Mouse (Mus musculus): ENCODE data around the gene Slc6a12.

The Slc6a12 gene

DNA sequence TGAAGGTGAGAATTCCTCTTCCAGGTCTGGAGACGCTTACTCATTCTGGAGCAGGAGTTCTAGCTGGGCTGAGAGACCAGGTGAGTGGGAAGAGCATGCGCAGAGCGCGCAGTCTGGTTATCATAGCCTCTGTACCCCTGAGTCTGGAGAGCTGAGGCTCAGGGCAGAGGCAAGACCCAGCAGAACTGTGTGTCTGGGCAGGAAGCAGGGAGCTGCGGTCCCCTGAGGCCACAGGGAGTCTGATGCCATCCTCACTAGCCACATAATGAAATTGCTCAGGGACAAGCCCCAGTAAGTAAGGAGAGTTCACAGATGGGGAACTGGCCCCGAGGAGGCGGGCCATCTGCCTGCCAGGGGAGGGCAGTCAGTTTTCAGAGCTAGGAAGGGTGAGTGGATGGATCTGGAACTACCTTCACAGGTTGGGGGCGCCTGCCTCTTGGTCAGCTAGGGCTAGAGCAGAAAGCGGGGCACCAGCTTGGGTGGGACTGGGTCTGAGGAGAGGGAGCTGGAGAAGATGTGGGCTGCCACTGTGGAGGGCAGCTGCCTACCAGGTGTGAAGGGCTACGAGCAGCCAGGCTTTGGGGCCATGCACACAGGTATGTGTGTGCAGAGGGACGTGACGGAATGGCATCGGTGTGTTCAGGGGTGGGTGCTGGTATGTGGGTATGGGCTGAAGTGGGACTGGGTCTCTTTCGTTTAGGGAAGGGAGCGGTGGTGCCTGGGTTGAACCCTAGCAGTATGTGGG is at the start of gene Slc6a12:
TSS of gene Slc6a12 (plus strand) at position 51 of the 745 bp plus-strand sequence.
- DNase-seq, result no peak

DNA sequence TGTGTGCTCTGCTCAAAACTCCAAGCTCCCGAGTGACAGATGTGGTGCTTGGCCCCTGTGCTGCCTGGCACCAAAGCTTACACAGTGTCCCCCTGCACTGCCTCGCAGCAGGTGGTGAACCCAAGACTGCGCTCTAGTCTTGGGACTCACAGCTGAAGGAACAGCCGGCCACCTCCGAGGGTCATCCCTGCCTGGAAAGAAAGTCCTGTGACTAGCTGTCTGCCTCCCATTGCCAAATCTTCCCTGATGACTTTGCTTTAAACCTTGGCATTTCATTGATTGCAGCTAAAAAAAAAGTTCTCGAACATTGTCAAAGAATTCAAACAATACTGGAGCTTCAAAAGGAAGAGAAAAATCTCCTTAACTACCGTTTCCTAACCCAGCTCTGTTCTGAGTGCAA is 43.6 kb upstream of the Slc6a12 start:
- no peak for DNase-seq

DNA sequence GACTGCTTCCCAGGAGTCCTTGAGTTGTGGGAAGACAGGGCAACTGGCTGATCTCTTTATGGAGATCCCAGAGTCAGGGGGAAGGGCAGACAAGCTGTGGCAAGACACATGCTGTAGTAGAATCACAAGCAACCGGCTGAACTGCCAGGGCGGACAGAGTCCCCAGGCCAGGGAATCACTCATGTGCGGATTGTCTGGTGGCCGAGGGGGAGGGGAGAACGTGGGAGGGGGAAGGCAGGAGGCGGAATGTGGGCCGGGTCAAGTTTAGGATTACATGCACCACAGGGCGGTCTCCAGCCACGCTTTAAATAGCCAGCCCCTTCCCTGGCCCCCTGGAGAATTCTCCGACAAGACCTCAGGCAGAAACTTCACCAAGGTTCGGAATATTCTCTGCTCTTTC is 42.9 kb upstream of the Slc6a12 start, which contains the start of gene Slc6a13:
TSS of gene Slc6a13 (plus strand) at position 274 of the 400 bp plus-strand sequence.
- DNase-seq, result peak; percentile 70 to 75

GRCm38 (mm10) chr6:121300504-121300903 is 42.4 kb upstream of the Slc6a12 start:
- DNase-seq, result peak; percentile 84 to 90

DNA sequence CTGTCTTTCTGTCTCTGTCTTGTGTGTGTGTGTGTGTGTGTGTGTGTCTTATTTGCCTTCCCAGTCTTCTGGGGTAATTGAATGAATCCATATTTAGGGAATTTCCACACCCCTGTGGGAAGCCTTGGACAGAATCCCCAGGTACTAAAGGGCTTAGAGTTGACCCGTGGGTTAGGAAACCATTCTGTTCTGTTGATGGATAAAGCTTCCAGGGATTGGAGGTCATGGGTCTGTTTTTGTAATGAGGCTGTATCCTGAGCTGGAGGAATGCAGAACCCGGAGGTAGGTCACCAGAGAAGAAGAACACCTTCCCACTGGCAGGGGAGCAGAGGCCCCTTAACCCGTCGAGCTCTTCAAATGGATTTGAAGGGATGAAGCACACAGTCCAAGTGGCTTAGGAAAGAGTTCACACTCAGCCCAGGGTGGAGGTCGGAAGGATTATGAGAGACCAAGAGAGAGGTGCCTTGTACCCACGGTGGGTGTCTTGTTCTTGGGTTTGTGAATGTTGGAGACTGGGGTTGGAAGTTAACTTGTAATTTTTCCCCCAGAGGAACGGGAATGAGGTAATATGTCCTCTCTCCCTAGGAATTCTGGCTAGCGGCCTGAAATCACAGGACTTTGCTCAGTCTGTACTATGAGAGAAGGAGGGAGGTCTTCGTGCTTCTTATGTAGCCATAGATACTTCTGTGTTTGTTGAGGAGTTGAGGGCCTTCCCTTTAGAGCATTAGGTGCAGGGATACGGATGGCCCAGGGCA is 39.2 kb upstream of the Slc6a12 start:
- peak; percentile 77 to 79 for DNase-seq

GRCm38 (mm10) chr6:121304630-121305029 is 38.2 kb upstream of the Slc6a12 start:
- DNase-seq, result peak; percentile 85

DNA sequence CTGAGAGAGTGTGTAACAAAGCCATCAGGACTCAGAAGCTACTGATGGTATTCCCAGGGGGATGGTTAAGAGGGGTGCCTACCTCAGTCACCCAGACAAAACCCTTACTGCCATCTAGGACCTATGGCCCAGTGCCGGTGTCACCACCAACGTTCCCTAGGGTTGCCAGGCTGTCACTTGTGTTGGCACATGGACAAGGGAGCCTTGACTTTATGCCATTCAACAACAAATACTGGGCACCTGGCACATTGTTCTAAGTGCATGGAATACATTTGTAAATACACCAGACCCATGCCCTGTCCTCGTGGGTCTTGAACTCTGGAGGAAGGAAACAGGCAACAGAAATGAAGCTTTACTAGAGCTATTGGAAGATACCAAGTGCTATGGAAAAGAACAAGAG is 37.3 kb upstream of the Slc6a12 start:
- DNase-seq, result no peak

DNA sequence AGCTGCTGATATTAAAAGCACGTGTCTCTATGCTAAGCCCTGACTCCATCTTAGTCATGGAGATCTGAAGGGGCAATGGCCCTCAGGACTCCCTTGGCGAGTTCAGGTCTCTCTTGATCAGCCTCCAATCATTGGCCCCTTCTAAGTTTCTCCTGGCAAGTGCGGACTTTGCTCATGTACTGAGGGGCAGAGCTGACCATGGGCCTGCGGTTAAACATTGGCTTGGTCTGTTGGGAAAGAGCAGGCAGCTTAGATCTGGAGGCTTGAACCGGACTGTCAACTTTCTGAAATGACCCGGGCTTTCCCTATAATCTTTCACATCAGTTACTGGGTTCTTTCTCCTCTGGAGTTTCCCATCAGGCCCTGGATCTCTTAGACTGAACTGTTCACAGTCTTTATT is 31.9 kb upstream of the Slc6a12 start:
- peak; percentile 79 to 89 for DNase-seq

DNA sequence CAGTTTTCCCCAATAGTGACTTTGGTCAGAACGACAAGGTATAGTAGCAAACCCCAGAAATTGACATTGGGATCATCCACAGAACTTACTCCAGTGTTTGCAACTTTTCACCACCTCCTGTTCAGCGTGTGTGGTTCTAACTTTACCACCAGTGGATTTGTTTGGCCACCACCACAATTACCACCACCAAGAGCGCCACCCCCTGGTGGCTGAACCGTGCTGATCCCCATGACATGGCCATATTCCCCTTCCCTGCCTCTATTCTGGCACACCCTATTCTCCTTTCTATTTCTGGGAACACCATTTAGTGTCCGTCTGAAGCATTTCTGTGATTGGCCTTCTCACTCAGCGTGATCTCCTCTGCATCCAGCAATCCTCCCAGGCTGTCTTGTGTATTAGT is 23.8 kb upstream of the Slc6a12 start:
- DNase-seq, result no peak

GRCm38 (mm10) chr6:121322381-121323110 is 20.3 kb upstream of the Slc6a12 start:
- peak; percentile 72 to 79 for DNase-seq

GRCm38 (mm10) chr6:121325298-121325697 is 17.6 kb upstream of the Slc6a12 start:
- no peak for DNase-seq

DNA sequence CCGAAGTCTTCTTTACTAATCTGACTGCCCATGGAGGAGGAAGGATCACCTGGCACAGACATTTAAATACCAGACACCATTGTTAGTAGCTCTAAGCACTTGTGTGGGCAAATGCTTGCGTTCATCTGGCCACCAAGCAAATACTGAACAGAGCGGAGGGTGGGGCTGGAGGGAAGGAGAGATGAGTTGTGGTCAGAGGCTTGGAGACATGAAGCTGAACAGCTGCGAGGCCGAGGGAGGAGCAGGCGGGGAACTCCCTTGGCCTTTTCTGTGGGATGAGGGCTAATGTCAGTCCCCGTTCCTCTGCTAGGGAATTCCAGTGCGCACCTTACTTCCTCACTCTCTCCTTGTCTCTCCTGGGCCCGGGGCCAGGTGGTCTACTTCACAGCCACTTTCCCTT is 17.1 kb upstream of the Slc6a12 start:
- no peak for DNase-seq

- no peak for DNase-seq
These were observed 16.3 kb upstream of the Slc6a12 start for GRCm38 (mm10) chr6:121326486-121327069.

DNA sequence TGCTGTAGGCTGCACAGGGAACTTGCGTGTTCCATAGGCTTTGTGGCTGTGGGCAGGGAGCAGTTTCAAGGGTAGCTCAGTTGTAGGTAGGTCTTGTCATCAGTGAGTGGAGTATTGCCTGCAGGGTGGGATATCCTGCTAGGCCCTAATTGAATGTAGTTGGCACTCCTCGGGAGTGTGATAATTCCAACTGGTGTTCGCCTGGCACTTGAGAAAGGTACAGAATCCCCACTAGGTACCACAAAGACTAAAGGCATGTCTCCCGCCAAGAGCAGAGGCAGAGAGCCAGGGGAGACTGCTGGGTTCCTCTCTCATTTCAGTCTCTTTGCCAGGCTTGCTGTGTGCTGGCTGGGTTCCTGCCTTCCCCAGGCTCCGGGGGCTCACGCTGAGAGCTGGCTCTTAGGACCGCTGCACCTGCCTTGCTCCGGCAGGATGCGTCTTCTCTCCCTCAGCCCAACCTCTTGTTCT is 14.4 kb upstream of the Slc6a12 start:
- DNase-seq, result no peak

DNA sequence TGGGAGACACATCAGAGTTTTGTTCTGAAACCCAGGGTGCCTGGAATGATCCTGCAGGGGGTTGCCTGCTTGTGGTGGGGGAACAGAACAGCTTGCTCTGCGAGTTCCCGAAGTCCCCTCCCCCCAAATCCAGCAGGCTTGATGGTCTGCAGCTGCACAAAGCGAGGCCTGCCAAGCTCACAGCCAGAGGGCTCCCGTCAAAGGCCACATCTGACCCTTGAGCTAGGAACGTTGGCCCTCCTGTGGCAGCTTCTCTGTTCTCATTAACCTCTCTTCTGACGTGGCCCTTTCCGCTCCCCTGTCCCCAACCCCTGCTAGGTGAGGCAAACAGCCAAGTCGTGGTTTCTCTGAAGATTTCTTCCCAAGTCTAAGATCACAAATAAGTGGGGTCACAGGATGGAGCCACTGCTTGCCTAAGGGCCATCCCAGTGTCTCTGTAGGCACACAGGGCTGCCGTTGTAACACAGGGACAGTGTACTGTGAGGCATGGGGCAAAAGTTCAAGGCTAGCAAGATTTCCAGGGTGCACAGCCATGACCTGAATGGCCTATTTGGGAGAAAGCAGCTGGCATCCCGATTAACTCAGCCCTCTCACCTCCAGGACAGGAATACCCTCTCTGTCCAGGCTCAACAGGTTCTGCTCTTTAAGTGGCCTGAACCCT is 12.9 kb upstream of the Slc6a12 start:
- peak; percentile 50 to 52 for DNase-seq

DNA sequence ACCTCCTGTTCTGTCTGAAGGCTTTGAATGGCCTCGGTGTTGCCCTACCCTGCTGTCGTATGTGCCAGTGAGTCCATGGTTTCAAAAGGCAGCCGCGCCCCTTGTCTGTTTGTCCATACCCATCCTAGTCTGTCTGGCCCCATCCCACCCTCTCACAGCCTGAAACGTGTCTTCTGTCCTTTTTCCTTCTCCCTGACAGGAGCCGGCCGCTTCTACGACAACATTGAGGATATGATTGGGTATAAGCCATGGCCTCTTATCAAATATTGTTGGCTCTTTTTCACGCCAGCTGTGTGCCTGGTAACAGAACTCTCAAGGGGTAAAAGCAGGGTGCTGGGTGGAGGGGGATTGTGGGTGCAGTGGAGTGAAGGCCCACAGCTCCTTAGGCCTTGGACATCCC is 7.0 kb upstream of the Slc6a12 start:
- DNase-seq, result no peak

DNA sequence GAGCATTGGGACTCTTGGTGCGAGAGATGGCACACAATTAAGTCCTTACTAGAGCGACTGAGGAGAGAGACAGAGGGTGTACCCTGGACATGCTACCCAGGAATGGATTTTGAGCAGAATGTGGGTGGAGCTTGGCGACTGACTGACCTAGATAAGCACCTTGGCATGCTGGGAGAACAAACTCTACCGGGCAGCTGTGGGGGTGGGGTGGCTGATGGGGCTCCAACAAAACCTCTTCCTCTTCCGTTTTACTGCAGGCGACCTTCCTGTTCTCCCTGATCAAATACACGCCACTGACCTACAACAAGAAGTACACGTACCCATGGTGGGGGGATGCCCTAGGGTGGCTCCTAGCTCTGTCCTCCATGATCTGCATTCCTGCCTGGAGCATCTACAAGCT is 6.3 kb upstream of the Slc6a12 start:
- no peak for DNase-seq

- no peak for DNase-seq
These were observed 5.6 kb upstream of the Slc6a12 start for GRCm38 (mm10) chr6:121337229-121337628.

GRCm38 (mm10) chr6:121337770-121338518 is 4.9 kb upstream of the Slc6a12 start:
- DNase-seq, result peak; percentile 74 to 90

DNA sequence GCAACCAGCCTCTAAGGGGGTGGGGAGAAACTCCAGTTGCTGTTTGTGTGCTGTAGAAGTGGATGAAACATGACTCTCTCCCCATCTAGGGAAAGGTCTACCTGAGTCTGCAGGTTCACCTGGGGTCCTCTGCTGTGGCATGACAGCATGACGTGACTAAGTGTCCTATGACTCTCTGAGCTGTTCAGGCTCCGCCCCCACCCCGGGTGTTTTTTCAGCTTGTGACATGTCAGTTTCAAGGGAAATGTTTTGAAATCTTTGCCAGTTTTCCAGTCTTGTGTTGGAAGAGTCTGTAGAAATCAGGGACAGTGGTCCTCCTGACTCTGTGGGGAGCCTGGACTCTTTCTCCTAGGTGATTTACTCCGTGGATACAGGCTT is 4.4 kb upstream of the Slc6a12 start:
- DNase-seq, result no peak

DNA sequence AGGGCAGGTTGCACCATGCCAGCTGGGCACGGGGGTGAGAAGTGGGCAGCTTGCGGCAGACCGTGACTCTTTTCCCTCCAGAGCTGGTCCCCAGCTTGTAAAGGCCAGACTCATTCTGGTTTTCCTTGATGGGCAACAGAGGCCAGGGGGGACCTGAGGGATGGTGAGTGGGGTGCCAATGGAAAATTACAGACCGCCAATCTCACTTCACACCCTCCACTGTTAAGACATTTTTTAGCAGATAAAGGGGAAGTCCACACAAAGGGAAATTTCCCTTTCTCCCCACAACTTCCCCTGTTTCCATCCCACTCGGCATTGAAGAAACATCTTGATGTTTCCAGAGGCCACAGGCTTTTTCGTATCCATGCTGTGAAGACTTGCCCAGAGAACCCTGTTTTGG is 1.2 kb upstream of the Slc6a12 start:
- no peak for DNase-seq

DNA sequence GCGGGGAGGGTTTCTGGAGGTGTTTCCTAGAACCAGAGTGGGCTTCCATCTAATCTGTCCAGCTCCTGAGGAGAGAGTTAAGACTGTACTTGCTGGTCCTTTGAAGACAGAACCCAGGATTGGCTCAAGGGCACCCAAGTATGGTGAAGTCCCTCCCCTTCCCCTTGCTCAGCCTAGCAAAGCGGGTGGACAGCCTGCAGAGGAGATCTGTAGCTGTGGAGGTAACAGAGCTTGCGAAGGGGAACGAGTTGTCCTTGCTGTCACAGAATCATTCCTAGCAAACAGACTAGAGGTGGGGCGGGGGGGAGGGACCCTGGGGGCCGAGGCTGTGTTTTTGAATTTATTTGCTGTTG is 871 bp downstream of the Slc6a12 start:
- no peak for DNase-seq

All from kidney, adult 8-10 months (tissue).